Mouse (Mus musculus) intestine, embryonic 15.5 days (tissue): Measurements from ENCODE around the gene Dapl1. TPM values are rescaled to one million over a fixed set of nuclear protein-coding genes. Genes with fewer than 3 reads are reported as not detected.

Experiments
- ATAC-seq: fragments of 200-750 bp; cut with Nextera tagmentation; 2 replicates; pipeline ENCODE4 v1.8.0; 2017; ENCODE audit warnings: moderate TSS enrichment, moderate library complexity
- H3K27ac ChIP-seq: fragments of 300-500 bp; sonication (generic); 2 replicates; pipeline ENCODE4 v1.5.1; 2015; ENCODE audit warnings: mild to moderate bottlenecking, inconsistent platforms
- H3K27me3 ChIP-seq: fragments of 300-500 bp; sonication (generic); replicated peaks from 2 replicates; pipeline ENCODE4 v1.6.1; 2015; ENCODE audit warnings: inconsistent platforms
- H3K36me3 ChIP-seq: fragments of 300-500 bp; sonication (generic); 2 replicates; pipeline ENCODE4 v1.6.1; 2015; ENCODE audit warnings: inconsistent platforms
- H3K4me1 ChIP-seq: fragments of 300-500 bp; sonication (generic); replicated peaks from 2 replicates; pipeline ENCODE4 v1.6.1; 2015; ENCODE audit warnings: inconsistent platforms
- H3K4me2 ChIP-seq: fragments of 300-500 bp; sonication (generic); replicated peaks from 2 replicates; pipeline ENCODE4 v1.6.1; 2015; ENCODE audit warnings: mild to moderate bottlenecking, inconsistent platforms
- H3K4me3 ChIP-seq: fragments of 300-500 bp; sonication (generic); replicated peaks from 2 replicates; pipeline ENCODE4 v1.5.1; 2015; ENCODE audit warnings: inconsistent platforms
- H3K9ac ChIP-seq: fragments of 300-500 bp; sonication (generic); 2 replicates; pipeline ENCODE4 v1.6.1; 2015; ENCODE audit warnings: inconsistent platforms
- H3K9me3 ChIP-seq: fragments of 300-500 bp; sonication (generic); 2 replicates; pipeline ENCODE4 v1.6.1; 2016; ENCODE audit warnings: inconsistent platforms
- WGBS: fragments of 180-500 bp; shearing (Covaris S2); methylation state at CpG from one replicate; pipeline ENCODE4 v1.1.7; 2015; 5-methylcytosine and 5-hydroxymethylcytosine counted together
- polyA plus RNA-seq: library from polyadenylated mRNA; unstranded; fragments of >200 nt; fragmentation: Nextera tagmentation; extraction: Ambion mirVana; gene quantifications from 2 replicates; pipeline ENCODE4 v1.2.1, GENCODE M21; 2015

The Dapl1 gene
- polyA plus RNA-seq, 1 experiment from 2014 or later = 0.28 TPM

DNA sequence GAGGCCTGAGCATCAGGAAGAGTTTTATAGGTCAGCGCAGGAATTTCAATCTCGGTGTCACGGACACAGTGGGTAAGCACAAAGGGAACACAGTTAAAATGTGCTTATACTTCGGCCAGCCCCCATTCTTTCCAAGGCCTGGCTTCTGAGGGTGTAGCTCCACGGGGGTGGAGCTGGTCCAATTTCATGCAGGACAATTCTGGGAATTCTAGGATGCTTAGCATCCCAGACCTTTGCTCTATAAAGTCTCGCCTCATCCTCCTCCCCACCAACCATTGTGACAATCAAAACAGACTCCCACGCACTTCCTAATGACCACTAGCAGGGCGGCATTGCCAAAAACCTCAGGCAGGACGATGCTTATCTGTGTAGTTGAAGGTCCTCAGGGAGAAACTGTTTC, 42.4 kb downstream of the Dapl1 start:
- Histone ChIP-seq H3K9ac (no peak overlapping the region), H3K4me1 (peaks cover 24% of the 10 kb centered on the region), H3K36me3 (no peaks in the 10 kb centered on the region), H3K27me3 (no peaks in the 10 kb centered on the region), H3K4me3 (no peak overlapping the region), H3K9me3 (no peaks in the 10 kb centered on the region), H3K4me2 (no peak overlapping the region), H3K27ac (no peak overlapping the region)
- 76% methylated on average over 9 of the region's 9 CpGs for WGBS
- no peak for ATAC-seq

DNA sequence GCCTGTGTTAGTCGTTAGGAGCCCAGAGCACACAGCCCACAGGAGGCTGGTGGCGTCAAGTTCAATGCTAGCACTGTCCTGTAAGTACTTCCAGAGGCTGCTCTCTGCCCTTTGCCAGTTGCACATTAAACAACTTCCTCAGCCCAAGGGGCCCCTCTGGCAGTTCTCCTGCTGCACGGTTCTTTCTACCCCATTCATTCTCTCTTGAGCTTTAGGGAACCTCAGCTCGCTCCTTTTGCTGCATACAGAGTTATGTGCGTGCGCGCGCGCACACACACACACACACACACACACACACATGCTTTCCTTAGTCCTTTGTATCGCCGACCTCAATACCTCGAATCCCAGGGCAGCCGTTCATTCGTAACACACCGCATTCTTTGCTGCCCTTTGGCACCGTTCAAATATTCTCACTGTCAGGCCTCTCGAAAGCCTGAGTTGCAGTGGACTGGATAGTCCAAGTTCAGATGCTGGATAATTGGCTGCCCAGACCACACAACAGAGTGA, 45.2 kb downstream of the Dapl1 start:
- ATAC-seq = peak; percentile 78
- peak overlapping the region; percentile 34 for H3K27ac ChIP-seq

DNA sequence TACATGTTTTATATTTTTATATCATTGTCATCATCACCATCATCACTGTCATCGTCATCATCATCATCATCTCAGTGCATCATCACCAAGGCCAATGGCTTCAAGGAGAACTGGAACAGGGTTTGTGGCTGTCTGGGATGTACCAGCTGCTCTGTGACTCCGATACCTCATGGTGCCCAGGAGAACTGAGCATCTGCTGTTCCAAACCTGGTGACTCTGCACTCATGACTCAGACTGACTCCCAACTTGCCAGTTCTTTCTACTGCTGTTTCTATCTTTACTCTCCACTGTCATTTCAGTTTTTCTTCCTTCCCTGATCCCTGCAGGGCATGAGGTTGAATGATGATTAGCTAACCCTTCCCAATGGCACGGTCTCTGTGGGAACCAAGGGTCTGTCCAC, 46.4 kb downstream of the Dapl1 start:
- WGBS = 94% methylated on average over 3 of the region's 3 CpGs
- Histone ChIP-seq H3K4me1 (peaks cover 12% of the 10 kb centered on the region), H3K4me3 (no peak overlapping the region), H3K36me3 (no peaks in the 10 kb centered on the region), H3K27ac (no peak overlapping the region), H3K27me3 (no peaks in the 10 kb centered on the region), H3K4me2 (no peak overlapping the region), H3K9me3 (no peaks in the 10 kb centered on the region), H3K9ac (no peak overlapping the region)
- ATAC-seq = no peak

More for the DNA sequence above, 45.2 kb downstream of the Dapl1 start:
- Histone ChIP-seq H3K4me1 (peaks cover 12% of the 10 kb centered on the region), H3K4me3 (no peak overlapping the region), H3K36me3 (no peaks in the 10 kb centered on the region), H3K27me3 (no peaks in the 10 kb centered on the region), H3K9me3 (no peaks in the 10 kb centered on the region), H3K9ac (no peak overlapping the region), H3K4me2 (peak overlapping the region; percentile 30)
- WGBS = 44% methylated on average over 17 of the region's 17 CpGs

DNA sequence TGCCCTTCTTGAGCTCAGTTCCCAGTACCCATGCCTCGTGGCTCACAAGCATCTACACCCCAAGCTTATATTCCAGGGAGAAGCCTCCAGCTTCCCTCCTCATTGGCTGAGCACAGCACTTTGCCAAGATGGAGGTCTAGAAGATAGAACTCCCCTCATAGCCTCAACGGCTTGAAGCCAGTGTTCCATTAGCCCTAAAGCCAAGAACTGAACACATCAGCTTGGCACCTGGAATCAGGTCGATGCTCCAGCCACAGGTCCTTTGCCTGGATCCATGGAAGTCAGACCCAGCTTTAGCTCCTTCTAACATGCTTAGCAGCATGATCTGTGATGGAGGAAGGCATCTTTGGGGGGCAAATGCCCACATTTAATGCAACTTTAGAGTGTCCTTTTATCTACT, 48.5 kb downstream of the Dapl1 start:
- Histone ChIP-seq H3K9me3 (no peaks in the 10 kb centered on the region), H3K27ac (no peak overlapping the region), H3K36me3 (no peaks in the 10 kb centered on the region), H3K4me1 (peaks cover 12% of the 10 kb centered on the region), H3K4me2 (no peak overlapping the region), H3K27me3 (no peaks in the 10 kb centered on the region), H3K9ac (no peak overlapping the region), H3K4me3 (no peak overlapping the region)
- ATAC-seq = no peak
- 89% methylated on average over 3 of the region's 3 CpGs for WGBS

DNA sequence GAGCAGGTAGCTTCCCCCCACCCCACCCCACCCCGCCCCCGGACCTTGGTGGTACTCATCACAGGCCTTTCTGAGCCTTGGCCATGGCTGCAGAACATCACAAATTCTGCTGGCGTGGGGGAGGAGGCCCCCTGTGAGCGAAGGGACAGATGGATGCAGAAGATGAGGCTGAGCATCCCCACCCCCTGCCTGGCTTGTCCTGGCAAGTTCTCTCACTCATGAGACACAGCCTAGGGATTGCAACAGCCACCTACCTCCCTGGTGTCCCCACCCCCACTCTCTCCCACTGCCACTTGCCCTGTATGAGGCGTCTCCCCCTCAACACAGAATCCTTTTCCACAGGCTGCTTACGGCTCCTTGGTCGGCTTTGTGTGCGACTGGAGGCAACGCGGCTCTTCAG, 49.1 kb downstream of the Dapl1 start:
- Histone ChIP-seq H3K9me3 (no peaks in the 10 kb centered on the region), H3K4me2 (no peak overlapping the region), H3K9ac (no peak overlapping the region), H3K4me3 (no peak overlapping the region), H3K36me3 (no peaks in the 10 kb centered on the region), H3K4me1 (peaks cover 12% of the 10 kb centered on the region), H3K27me3 (no peaks in the 10 kb centered on the region), H3K27ac (no peak overlapping the region)
- no peak for ATAC-seq
- WGBS = 91% methylated on average over 10 of the region's 10 CpGs

DNA sequence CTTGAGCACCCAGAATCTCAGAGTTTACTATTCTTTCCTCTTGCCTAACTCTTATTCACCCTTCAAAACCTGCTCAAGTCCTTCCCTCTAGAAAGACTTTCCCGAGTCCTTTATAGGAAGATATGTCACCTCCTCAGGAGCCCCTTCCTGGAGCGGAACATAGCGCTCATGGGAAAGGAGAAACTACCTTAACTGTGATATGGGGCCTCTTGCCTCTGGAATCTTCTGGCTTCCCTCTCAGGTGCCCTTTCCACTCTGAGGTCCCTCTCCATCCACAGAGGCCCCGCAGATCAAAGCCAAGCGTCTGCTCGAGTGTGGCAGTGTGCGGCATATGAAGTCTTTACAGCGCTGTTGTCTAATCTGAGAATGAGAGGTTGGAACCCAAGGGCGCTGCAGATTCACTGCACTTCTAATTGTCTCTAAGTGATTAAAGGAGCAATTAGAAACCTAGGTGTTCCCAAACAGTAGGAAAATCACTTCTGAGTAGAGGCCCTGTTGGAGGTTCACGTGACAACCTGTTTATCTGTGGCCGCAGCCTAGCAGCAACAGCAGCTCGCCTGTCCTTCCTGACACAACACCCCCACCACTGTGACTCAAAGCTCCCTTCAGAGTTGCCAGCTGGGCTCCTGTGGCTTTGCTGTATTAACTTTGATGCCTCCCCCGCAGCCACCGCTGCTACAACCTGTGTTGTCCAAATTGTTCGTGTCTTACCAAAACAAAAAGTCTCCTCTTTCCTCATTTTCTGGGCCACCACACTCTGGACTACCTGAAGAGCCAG, 49.7 kb downstream of the Dapl1 start:
- Histone ChIP-seq H3K4me2 (no peak overlapping the region), H3K27me3 (no peaks in the 10 kb centered on the region), H3K27ac (no peak overlapping the region), H3K4me1 (peaks cover 10% of the 10 kb centered on the region), H3K9me3 (no peaks in the 10 kb centered on the region), H3K4me3 (no peak overlapping the region), H3K9ac (no peak overlapping the region), H3K36me3 (no peaks in the 10 kb centered on the region)
- 74% methylated on average over 15 of the region's 15 CpGs for WGBS
- no peak for ATAC-seq

DNA sequence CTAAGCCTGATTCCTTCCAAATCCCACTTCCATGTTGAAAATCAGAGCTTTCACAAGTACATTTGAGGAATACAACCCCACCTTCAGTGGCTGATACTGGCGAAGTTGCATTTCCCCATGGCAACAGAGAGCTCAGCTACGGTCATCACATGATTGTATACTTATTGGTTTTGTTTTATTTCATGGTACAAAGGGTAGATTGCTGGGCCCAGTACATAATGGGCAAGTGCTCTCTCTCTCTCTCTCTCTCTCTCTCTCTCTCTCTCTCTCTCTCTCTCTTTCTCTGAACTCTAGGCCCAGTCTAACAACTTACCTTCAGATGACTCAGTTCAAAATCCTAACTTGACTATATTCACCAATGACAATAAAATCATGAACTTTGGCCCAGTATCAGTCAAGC, 52.5 kb downstream of the Dapl1 start:
- Histone ChIP-seq H3K4me1 (no peaks in the 10 kb centered on the region), H3K4me3 (no peak overlapping the region), H3K36me3 (no peaks in the 10 kb centered on the region), H3K9me3 (no peaks in the 10 kb centered on the region), H3K27me3 (no peaks in the 10 kb centered on the region), H3K27ac (no peak overlapping the region), H3K9ac (no peak overlapping the region), H3K4me2 (no peak overlapping the region)
- 73% methylated on average over 2 of the region's 2 CpGs for WGBS
- peak; percentile 32 for ATAC-seq

DNA sequence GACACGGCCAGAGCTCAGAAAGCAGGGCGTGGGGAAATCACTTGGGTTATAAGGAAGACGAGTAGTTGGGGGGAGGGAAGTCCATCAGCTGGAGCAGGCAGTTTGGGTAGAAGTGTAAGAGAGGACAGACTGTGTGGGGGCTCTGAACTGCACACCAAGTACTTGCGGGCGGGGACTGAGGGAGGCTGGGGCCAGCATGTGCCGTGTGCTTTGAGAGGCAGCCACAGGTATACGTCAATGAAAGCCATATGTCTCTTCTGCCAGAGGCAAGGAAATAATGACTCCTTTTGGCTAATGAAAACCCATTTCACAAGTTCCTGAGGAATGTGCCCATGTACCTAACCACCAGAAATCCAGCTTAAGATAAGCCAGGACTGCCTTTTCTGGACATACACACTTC, 53.6 kb downstream of the Dapl1 start:
- Histone ChIP-seq H3K36me3 (no peaks in the 10 kb centered on the region), H3K4me1 (no peaks in the 10 kb centered on the region), H3K9me3 (no peaks in the 10 kb centered on the region), H3K27ac (no peak overlapping the region), H3K9ac (no peak overlapping the region), H3K27me3 (no peaks in the 10 kb centered on the region), H3K4me3 (no peak overlapping the region), H3K4me2 (no peak overlapping the region)
- WGBS = 72% methylated on average over 7 of the region's 7 CpGs
- ATAC-seq = no peak

DNA sequence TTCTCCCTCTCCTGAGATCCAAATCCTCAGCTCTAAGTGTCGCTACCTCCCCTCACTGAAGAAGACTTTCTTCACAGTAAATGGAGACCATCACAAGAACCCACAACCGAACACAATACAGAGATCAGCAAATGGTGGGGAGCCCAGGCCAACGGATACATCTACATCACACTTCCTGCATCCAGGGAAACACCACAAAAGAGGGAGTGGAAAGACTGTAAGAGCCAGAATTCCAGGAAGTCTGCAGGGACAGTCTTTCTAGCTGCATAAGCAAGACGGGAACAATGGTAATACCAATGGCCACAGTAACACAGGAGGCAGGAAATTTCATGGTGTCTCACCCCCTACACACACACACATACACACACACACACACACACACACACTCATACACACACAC, 55.3 kb downstream of the Dapl1 start:
- ATAC-seq = no peak
- H3K4me2 ChIP-seq = no peak overlapping the region
- H3K36me3 ChIP-seq = no peaks in the 10 kb centered on the region
- H3K9ac ChIP-seq = no peak overlapping the region
- H3K4me1 ChIP-seq = no peaks in the 10 kb centered on the region
- H3K4me3 ChIP-seq = no peak overlapping the region
- no peak overlapping the region for H3K27ac ChIP-seq
- 67% methylated on average over 4 of the region's 4 CpGs for WGBS
- H3K27me3 ChIP-seq = no peaks in the 10 kb centered on the region
- H3K9me3 ChIP-seq = no peaks in the 10 kb centered on the region

DNA sequence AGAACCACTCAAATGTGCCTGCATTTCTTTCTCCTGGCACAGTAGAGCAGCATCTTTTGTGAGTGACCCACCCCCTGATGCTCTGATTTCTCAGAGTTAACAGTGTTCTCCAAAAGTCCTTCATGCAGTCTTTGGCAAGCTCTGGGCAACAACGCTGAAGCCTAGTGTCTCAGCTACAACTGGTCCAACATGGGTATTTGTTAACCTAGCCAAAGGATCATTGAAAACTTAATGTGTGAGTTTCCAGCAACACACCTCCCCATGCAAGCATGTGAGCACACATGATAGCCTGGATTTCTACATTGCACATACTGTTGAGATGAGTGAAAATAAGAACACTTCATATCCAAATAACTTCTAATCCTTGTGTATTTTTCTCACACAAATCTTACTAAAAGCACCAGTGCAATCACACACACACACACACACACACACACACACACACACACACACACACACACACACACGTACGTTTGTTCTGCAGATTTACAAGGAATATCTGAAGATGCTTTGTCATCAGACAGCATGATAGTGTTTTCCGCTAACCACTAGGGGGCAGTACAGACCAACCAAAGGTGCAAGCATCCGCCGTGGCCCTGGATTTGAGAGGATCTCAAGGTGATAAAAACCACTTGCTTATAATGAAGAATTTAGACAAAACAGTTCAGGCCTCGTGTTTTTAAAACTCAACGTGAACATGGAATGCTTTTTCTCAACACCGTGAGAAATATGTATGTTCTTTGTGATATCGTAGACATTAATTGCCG, 56.9 kb downstream of the Dapl1 start:
- Histone ChIP-seq H3K4me3 (no peak overlapping the region), H3K27ac (no peak overlapping the region), H3K36me3 (no peaks in the 10 kb centered on the region), H3K9ac (no peak overlapping the region), H3K4me1 (no peaks in the 10 kb centered on the region), H3K4me2 (no peak overlapping the region), H3K9me3 (no peaks in the 10 kb centered on the region), H3K27me3 (no peaks in the 10 kb centered on the region)
- 21% methylated on average over 11 of the region's 11 CpGs for WGBS
- peak; percentile 72; the same call in 1 of the 2 replicates for ATAC-seq

DNA sequence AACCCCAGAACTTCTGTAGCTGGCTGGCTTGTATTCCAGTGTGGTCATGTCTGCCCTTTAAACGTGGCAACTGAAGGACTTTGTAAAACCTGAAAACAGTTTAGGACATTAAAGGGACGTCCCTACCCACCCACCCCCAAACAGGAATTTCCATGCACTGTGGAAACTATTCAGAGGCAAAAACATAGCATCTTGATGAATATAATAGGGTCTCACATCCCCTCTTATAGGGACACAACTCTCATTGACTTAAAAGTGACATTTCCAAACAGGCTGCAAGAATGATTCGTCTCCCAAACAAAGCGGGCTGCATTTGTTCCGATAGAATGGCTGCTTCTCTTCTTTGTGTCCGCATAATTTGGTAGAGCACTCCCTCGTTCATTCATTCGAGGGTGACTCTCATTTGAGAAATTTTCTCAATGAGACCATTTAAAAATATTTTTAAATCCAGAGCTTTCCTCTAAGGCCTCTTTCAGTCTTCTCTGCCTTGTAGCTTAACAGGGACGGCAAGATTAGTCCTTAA, 59.2 kb downstream of the Dapl1 start:
- H3K36me3 ChIP-seq = no peaks in the 10 kb centered on the region
- no peaks in the 10 kb centered on the region for H3K4me1 ChIP-seq
- no peak overlapping the region for H3K4me3 ChIP-seq
- no peak overlapping the region for H3K27ac ChIP-seq
- no peak overlapping the region for H3K9ac ChIP-seq
- 64% methylated on average over 9 of the region's 9 CpGs for WGBS
- ATAC-seq = no peak
- no peaks in the 10 kb centered on the region for H3K9me3 ChIP-seq
- H3K4me2 ChIP-seq = no peak overlapping the region
- H3K27me3 ChIP-seq = no peaks in the 10 kb centered on the region

DNA sequence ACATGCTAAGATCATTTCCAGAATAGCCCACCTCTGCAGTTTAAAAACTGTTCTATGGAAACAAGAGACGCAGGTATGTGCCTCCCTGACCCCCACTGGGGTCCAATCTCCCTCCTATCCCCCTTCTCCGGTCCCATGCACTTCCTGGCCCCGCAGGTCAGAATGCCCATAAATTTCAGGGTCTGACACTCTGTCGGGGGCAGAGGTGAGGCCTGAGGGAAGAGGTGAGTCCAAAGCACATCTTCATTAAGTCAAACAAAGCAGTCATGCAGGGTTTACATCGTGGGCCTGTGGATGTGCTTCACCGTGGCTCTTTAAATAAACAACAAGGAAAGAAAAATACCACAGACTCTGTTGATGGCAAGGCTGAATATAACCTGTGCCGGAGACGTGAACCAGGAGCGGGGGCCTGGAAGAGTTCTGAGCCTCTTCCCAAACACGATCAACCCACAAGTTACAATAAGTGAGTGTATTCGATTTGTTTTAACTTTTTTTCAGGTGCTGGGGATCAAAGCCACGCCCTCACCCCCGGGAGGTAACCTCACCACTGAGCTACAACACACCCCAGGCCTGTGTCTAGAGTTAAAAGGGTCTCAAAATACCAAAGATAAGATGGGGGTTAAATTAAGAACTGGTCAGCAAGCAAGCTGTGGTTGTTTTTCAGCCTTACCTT, 59.9 kb downstream of the Dapl1 start:
- H3K27me3 ChIP-seq = no peaks in the 10 kb centered on the region
- no peak overlapping the region for H3K4me3 ChIP-seq
- H3K9ac ChIP-seq = no peak overlapping the region
- no peaks in the 10 kb centered on the region for H3K36me3 ChIP-seq
- H3K4me1 ChIP-seq = no peaks in the 10 kb centered on the region
- no peak overlapping the region for H3K27ac ChIP-seq
- H3K4me2 ChIP-seq = no peak overlapping the region
- no peak for ATAC-seq
- 37% methylated on average over 13 of the region's 13 CpGs for WGBS
- H3K9me3 ChIP-seq = no peaks in the 10 kb centered on the region
